Mouse (Mus musculus) bone marrow macrophage, adult 2 months (primary cell): ENCODE data around the gene Rpa2.

ENCODE experiments used
- CTCF ChIP-seq: IDR thresholded peaks from 2 replicates; pipeline ENCODE4 v1.5.1; 2012; ENCODE audit warnings: low read depth, mild to moderate bottlenecking, low read length, moderate library complexity
- POLR2A ChIP-seq: IDR thresholded peaks from 2 replicates; pipeline ENCODE4 v1.6.1; 2012; ENCODE audit warnings: mild to moderate bottlenecking, low read depth, low read length, borderline replicate concordance

DNA sequence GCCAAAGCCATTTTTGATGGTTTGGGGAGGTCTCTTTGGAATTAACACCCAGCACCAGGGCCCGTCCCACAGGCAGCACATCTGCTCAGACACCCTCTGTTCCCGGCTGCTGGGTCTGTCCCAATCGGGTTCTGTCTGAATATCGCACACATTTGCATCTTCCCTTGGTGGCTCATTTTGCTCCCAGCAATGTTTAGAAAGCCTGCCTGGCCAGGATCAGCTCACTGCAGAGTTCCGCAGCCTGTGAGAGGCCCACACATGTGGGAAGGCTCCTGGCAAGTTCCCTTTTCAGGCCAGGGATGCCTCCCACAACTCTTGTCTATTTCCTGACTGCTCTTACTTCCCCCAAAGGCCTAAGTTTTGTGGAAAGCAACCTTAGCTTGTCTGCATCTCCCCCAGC, 41.5 kb downstream of the Rpa2 start:
- no peak for TF ChIP-seq POLR2A
- TF ChIP-seq CTCF = no peak
